Mouse (Mus musculus) CH12.LX (cell line): ENCODE results near the gene Apoa1. TPM values are rescaled to one million over a fixed set of nuclear protein-coding genes. Genes with fewer than 3 reads are reported as not detected.

Source experiments
- DNase-seq: peaks from one replicate; pipeline ENCODE4 v3.0.0-alpha.2; 2013; ENCODE audit errors: extremely low read depth
- H3K27ac ChIP-seq: 2 replicates; pipeline ENCODE4 v1.5.1; 2012; ENCODE audit warnings: low read depth, mild to moderate bottlenecking, control low read depth, moderate library complexity; ENCODE audit not compliant: insufficient read depth
- H3K27me3 ChIP-seq: replicated peaks from 2 replicates; pipeline ENCODE3; 2012; ENCODE audit warnings: inconsistent platforms
- H3K36me3 ChIP-seq, 2 experiments: replicated peaks in 1 of 2; 2 replicates each; pipeline versions ENCODE3 to v1.6.1; 2012; ENCODE audit warnings: inconsistent platforms in 1 of 2, low read length in 1 of 2, mild to moderate bottlenecking in 1 of 2, mixed read lengths in 1 of 2, moderate library complexity in 1 of 2; ENCODE audit not compliant: control insufficient read depth in 1 of 2, insufficient read depth in 1 of 2
- H3K4me1 ChIP-seq, 2 experiments: 2 replicates each; pipeline ENCODE4 v1.6.1; 2012; ENCODE audit warnings: inconsistent platforms in 1 of 2, moderate library complexity in 1 of 2; ENCODE audit not compliant: insufficient read depth in 2 of 2, control insufficient read depth in 1 of 2
- H3K4me2 ChIP-seq: 2 replicates; pipeline ENCODE4 v1.6.1; 2012; ENCODE audit warnings: low read depth, mild to moderate bottlenecking, control low read depth; ENCODE audit not compliant: poor library complexity, insufficient read depth, severe bottlenecking
- H3K4me3 ChIP-seq, 3 experiments: fragments of 150-350 bp in 1 of 3; sonication (generic) in 1 of 3; replicated peaks in 1 of 3; 2 replicates each; pipeline versions ENCODE3 to v1.5.1; 2011 to 2012; ENCODE audit warnings: low read depth in 2 of 3, low read length in 2 of 3, mild to moderate bottlenecking in 2 of 3, moderate library complexity in 2 of 3, control low read depth in 1 of 3, improper control_type of control experiment in 1 of 3, inconsistent platforms in 1 of 3, mixed read lengths in 1 of 3; ENCODE audit not compliant: poor library complexity in 1 of 3
- H3K79me2 ChIP-seq: replicated peaks from 2 replicates; pipeline ENCODE4 v1.6.1; 2012; ENCODE audit warnings: mild to moderate bottlenecking, moderate library complexity; ENCODE audit not compliant: control insufficient read depth, poor library complexity, insufficient read depth, severe bottlenecking; ENCODE audit errors: extremely low read depth
- H3K9ac ChIP-seq: 2 replicates; pipeline ENCODE4 v1.6.1; 2012; ENCODE audit warnings: low read depth, mild to moderate bottlenecking, control low read depth, moderate library complexity; ENCODE audit not compliant: insufficient read depth
- H3K9me3 ChIP-seq: replicated peaks from 2 replicates; pipeline ENCODE3; 2012; ENCODE audit warnings: low read length, inconsistent platforms, mixed read lengths
- CHD2 ChIP-seq: IDR thresholded peaks from 2 replicates; pipeline ENCODE4 v1.6.1; 2011; ENCODE audit warnings: low read length, improper control_type of control experiment
- CTCF ChIP-seq, 2 experiments: IDR thresholded peaks in 1 of 2; conservative IDR thresholded peaks in 1 of 2; 2 replicates each; pipeline ENCODE4 v1.5.1; 2011 to 2012; ENCODE audit warnings: low read depth in 2 of 2, low read length in 2 of 2, improper control_type of control experiment in 1 of 2, inconsistent platforms in 1 of 2, mild to moderate bottlenecking in 1 of 2, moderate library complexity in 1 of 2
- E2F4 ChIP-seq: IDR thresholded peaks from 2 replicates; pipeline ENCODE4 v1.6.1; 2011; ENCODE audit warnings: low read depth, low read length, improper control_type of control experiment; ENCODE audit not compliant: insufficient replicate concordance
- EP300 ChIP-seq: IDR thresholded peaks from 2 replicates; pipeline ENCODE4 v1.6.1; 2011; ENCODE audit warnings: low read length, improper control_type of control experiment
- ETS1 ChIP-seq: conservative IDR thresholded peaks from 2 replicates; pipeline ENCODE4 v1.6.1; 2012; ENCODE audit warnings: low read depth, mild to moderate bottlenecking, inconsistent platforms, low read length, improper control_type of control experiment, moderate library complexity
- HCFC1 ChIP-seq: IDR thresholded peaks from 2 replicates; pipeline ENCODE4 v1.6.1; 2012; ENCODE audit warnings: low read depth, mild to moderate bottlenecking, inconsistent platforms, low read length, improper control_type of control experiment
- IRF4 ChIP-seq: IDR thresholded peaks from 2 replicates; pipeline ENCODE4 v1.6.1; 2014; ENCODE audit warnings: low read depth, mild to moderate bottlenecking, inconsistent platforms, low read length, improper control_type of control experiment
- KAT2A ChIP-seq: IDR thresholded peaks from 2 replicates; pipeline ENCODE4 v1.6.1; 2012; ENCODE audit warnings: low read length, improper control_type of control experiment, inconsistent platforms; ENCODE audit not compliant: insufficient replicate concordance
- MAFK ChIP-seq: IDR thresholded peaks from 2 replicates; pipeline ENCODE4 v1.6.1; 2011; ENCODE audit warnings: low read length, improper control_type of control experiment; ENCODE audit not compliant: insufficient replicate concordance
- MAX ChIP-seq: IDR thresholded peaks from 2 replicates; pipeline ENCODE4 v1.6.1; 2011; ENCODE audit warnings: low read length, improper control_type of control experiment
- MAZ ChIP-seq: IDR thresholded peaks from 2 replicates; pipeline ENCODE4 v1.6.1; 2012; ENCODE audit warnings: low read depth, mild to moderate bottlenecking, inconsistent platforms, low read length, improper control_type of control experiment, moderate library complexity
- MEF2A ChIP-seq: IDR thresholded peaks from 2 replicates; pipeline ENCODE4 v1.6.1; 2014; ENCODE audit warnings: low read depth, mild to moderate bottlenecking, inconsistent platforms, low read length, improper control_type of control experiment, borderline replicate concordance
- MXI1 ChIP-seq: IDR thresholded peaks from 2 replicates; pipeline ENCODE4 v1.6.1; 2011; ENCODE audit warnings: mild to moderate bottlenecking, low read depth, low read length, improper control_type of control experiment
- MYC ChIP-seq: IDR thresholded peaks from 2 replicates; pipeline ENCODE4 v1.6.1; 2011; ENCODE audit warnings: low read depth, mild to moderate bottlenecking, improper control_type of control experiment, low read length
- PAX5 ChIP-seq: IDR thresholded peaks from 2 replicates; pipeline ENCODE4 v1.6.1; 2012; ENCODE audit warnings: low read length, inconsistent platforms, mixed read lengths
- POLR2A ChIP-seq: IDR thresholded peaks from 2 replicates; pipeline ENCODE4 v1.6.1; 2011; ENCODE audit warnings: low read depth, mild to moderate bottlenecking, improper control_type of control experiment, low read length
- RAD21 ChIP-seq: IDR thresholded peaks from 2 replicates; pipeline ENCODE4 v1.6.1; 2011; ENCODE audit warnings: low read depth, mild to moderate bottlenecking, low read length, improper control_type of control experiment, moderate library complexity
- RCOR1 ChIP-seq: conservative IDR thresholded peaks from 2 replicates; pipeline ENCODE4 v1.6.1; 2012; ENCODE audit warnings: low read depth, mild to moderate bottlenecking, inconsistent platforms, low read length, improper control_type of control experiment
- SIN3A ChIP-seq: IDR thresholded peaks from 2 replicates; pipeline ENCODE4 v1.6.1; 2012; ENCODE audit warnings: low read length, improper control_type of control experiment, inconsistent platforms
- SMC3 ChIP-seq: IDR thresholded peaks from 2 replicates; pipeline ENCODE4 v1.6.1; 2011; ENCODE audit warnings: low read depth, low read length, improper control_type of control experiment
- TCF12 ChIP-seq: IDR thresholded peaks from 2 replicates; pipeline ENCODE4 v1.6.1; 2014; ENCODE audit warnings: low read depth, mild to moderate bottlenecking, inconsistent platforms, low read length, improper control_type of control experiment
- USF1 ChIP-seq: IDR thresholded peaks from 2 replicates; pipeline ENCODE4 v1.6.1; 2014; ENCODE audit warnings: low read depth, mild to moderate bottlenecking, inconsistent platforms, low read length, improper control_type of control experiment
- ZMIZ1 ChIP-seq: IDR thresholded peaks from 2 replicates; pipeline ENCODE4 v1.6.1; 2012; ENCODE audit warnings: low read depth, mild to moderate bottlenecking, inconsistent platforms, low read length, improper control_type of control experiment
- ZNF384 ChIP-seq: IDR thresholded peaks from 2 replicates; pipeline ENCODE4 v1.6.1; 2012; ENCODE audit warnings: low read depth, low read length, improper control_type of control experiment, inconsistent platforms
- dilution Hi-C: fragments of 300-500 bp; cut with MboI; formaldehyde crosslinking; loops from 2 replicates; pipeline ENCODE4 v1.14.3; 2020; ENCODE audit warnings: low sequenced_read_pairs; ENCODE audit not compliant: extremely low pct_unique_long_range_greater_than_20kb, extremely low pct_ligation_motif_present
- in situ Hi-C: fragments of 300-500 bp; cut with MboI; formaldehyde crosslinking; loops from 3 replicates; pipeline ENCODE4 v1.14.3; 2019; ENCODE audit warnings: low sequenced_read_pairs, low pct_ligation_motif_present, low pct_unique_long_range_greater_than_20kb, mixed read lengths
- polyA plus RNA-seq: library from polyadenylated mRNA; unstranded; fragments of >175 nt; gene quantifications from 2 replicates; pipeline ENCODE4 v1.2.1, GENCODE M21; 2012; ENCODE audit warnings: low read depth; ENCODE audit not compliant: insufficient read length
- total RNA-seq, 2 experiments: library from RNA; depleted of rRNA; stranded (reverse); fragments of 300-350 nt in 1 of 2; fragments of >200 nt in 1 of 2; gene quantifications; 2 replicates each; pipeline ENCODE4 v1.2.3; 2012 to 2014

Apoa1 gene
- total and polyA plus RNA-seq, 3 experiments: not detected

DNA sequence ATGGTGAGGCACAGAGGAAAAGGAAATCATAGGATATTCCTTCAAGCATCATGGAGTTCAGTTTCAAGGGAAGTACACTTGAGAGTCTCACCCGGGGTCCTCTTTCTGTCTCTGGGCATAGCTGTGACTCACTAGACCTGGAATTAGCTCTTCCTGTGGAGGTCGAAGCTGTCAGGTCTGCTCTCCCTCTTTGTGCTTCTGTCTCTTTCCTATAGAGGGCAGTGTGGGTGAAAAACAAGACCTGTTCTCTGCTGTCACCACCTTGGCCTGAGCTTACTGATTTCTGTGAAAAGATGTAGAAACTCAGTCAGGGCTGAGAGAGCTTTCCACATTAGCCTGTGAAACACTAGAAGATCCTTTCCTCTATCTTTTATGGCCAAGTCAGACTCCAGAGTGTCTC, 43.2 kb upstream of the Apoa1 start:
- H3K4me3 ChIP-seq: no peak overlapping the region
- no peak overlapping the region for H3K4me2 ChIP-seq
- peak; percentile 63 for DNase-seq
- TF ChIP-seq CHD2 (no peak), PAX5 (no peak), SMC3 (peak; percentile 56), MXI1 (no peak), RAD21 (peak; percentile 28), CTCF (conservative IDR thresholded peaks at IDR 0.05 in 1 of 2, IDR thresholded peaks at IDR 0.05 in 1 of 2; ENCODE audit: low read depth in 2 of 2, low read length in 2 of 2) (peak; percentile 38 to 70; a peak in 3 of 4 replicates)
- dilution Hi-C loops (no loop called here), in situ Hi-C loops (no loop called here)
- H3K27ac ChIP-seq: no peak overlapping the region
- H3K36me3 ChIP-seq: peaks cover 33 to 87% of the 10 kb centered on the region in 2 experiments
- no peak overlapping the region for H3K9ac ChIP-seq
- H3K27me3 ChIP-seq: no peaks in the 10 kb centered on the region
- no peaks in the 10 kb centered on the region for H3K79me2 ChIP-seq
- no peaks in the 10 kb centered on the region for H3K9me3 ChIP-seq
- H3K4me1 ChIP-seq: peaks cover 0 to 9% of the 10 kb centered on the region in 2 experiments; a peak in 3 of 4 replicates

DNA sequence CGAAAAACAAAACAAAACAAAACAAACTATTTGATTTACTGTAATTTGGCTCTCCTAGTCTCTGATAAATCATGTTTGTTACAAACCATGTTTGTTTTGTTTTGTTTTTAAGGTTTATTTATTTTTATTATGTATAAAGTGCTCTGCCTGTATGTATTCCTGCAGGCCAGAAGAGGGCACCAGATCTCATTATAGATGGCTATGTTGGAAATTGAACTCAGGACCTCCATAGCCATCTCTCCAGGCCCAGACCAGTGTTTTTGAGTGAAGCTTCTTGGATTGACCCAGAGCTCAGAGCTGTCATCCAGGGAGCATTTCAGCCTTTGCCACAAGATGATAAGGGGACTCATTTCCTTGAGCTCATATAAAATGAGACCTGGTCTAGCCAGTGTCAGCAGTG, 42.0 kb upstream of the Apoa1 start:
- Histone ChIP-seq H3K9me3 (no peaks in the 10 kb centered on the region), H3K79me2 (no peaks in the 10 kb centered on the region), H3K9ac (no peak overlapping the region), H3K36me3 (peaks cover 24 to 87% of the 10 kb centered on the region in 2 experiments)
- in situ Hi-C loops: no loop called here
- DNase-seq: no peak
- TF ChIP-seq SMC3 (peak; percentile 42), RAD21 (peak; percentile 24), MAZ (no peak), MAX (no peak), CTCF (conservative IDR thresholded peaks at IDR 0.05 in 1 of 2, IDR thresholded peaks at IDR 0.05 in 1 of 2; ENCODE audit: low read depth in 2 of 2, low read length in 2 of 2) (peak; percentile 4 to 52; a peak in 2 of 4 replicates), RCOR1 (no peak), KAT2A (no peak), MYC (no peak), MEF2A (no peak), EP300 (no peak), SIN3A (no peak)
- TF ChIP-seq, all 38 proteins: peak for 3
- Histone ChIP-seq H3K4me3 (no peak overlapping the region), H3K27ac (no peak overlapping the region), H3K4me1 (peaks cover 0 to 9% of the 10 kb centered on the region in 2 experiments; a peak in 3 of 4 replicates), H3K27me3 (no peaks in the 10 kb centered on the region), H3K4me2 (no peak overlapping the region)
- dilution Hi-C loops: no loop called here

DNA sequence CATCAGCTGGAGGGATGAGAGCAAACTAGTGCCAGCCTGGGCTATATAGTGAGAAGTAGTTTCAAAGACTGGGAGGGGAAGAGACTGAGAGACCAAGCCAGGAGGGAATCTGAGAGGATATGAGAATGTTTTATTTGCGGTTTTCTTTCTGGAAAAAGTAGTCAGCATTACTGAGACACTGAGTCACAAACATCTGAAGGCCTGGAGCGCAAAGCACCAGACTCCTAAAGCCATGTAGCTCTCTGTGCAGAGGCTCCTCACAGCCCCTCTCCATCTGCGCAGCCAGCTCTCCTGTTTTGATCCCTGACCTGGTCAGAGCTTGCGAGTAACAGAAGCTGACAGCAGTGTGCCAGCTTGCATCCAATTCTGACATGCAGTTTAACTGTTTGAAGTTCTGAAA, 40.0 kb upstream of the Apoa1 start:
- Histone ChIP-seq H3K79me2 (no peaks in the 10 kb centered on the region), H3K4me3 (no peak overlapping the region), H3K4me1 (peaks cover 0 to 19% of the 10 kb centered on the region in 2 experiments; a peak in 3 of 4 replicates), H3K9ac (no peak overlapping the region), H3K4me2 (no peak overlapping the region), H3K9me3 (no peaks in the 10 kb centered on the region), H3K36me3 (peaks cover 25 to 74% of the 10 kb centered on the region in 2 experiments), H3K27ac (no peak overlapping the region)
- in situ Hi-C loops: no loop called here
- dilution Hi-C loops: no loop called here
- no peak for DNase-seq
- no peak for TF ChIP-seq RCOR1
- TF ChIP-seq CHD2: no peak
- no peak for TF ChIP-seq MEF2A
- no peak for TF ChIP-seq USF1
- no peak for TF ChIP-seq MAZ
- TF ChIP-seq PAX5: no peak
- TF ChIP-seq RAD21: no peak
- TF ChIP-seq SIN3A: no peak
- no peak for TF ChIP-seq POLR2A
- TF ChIP-seq HCFC1: no peak
- no peak for TF ChIP-seq ZMIZ1
- TF ChIP-seq ZNF384: no peak
- no peak for TF ChIP-seq KAT2A
- no peak for TF ChIP-seq E2F4
- TF ChIP-seq MAFK: no peak
- no peak for TF ChIP-seq IRF4
- no peak for TF ChIP-seq TCF12
- TF ChIP-seq ETS1: no peak
- TF ChIP-seq, all 38 proteins: peak for 0
- H3K27me3 ChIP-seq: no peaks in the 10 kb centered on the region
